Mouse (Mus musculus): ENCODE data around the gene Spag17.
"Not testable (repeated sequence)": the region's sequence is repeated elsewhere in the genome, so short reads cannot be mapped to it uniquely, and the experiment has no call there.

- TF ChIP-seq POLR2A (IDR thresholded peaks at IDR 0.05; ENCODE audit: borderline replicate concordance, extremely low read depth, insufficient read depth, insufficient read length, poor library complexity, severe bottlenecking); CTCF (IDR thresholded peaks at IDR 0.05; ENCODE audit: borderline replicate concordance, extremely low read depth, insufficient read depth, insufficient read length): not testable (repeated sequence)
Measured at GRCm38 (mm10) chr3:99894741-99895140, 9.5 kb downstream of the Spag17 start.

Data from brain, embryonic 14.5 days (tissue).